Mouse (Mus musculus) testis, adult 2 months (tissue): ENCODE measurements around the gene Prmt9.

Source experiments
- CTCF ChIP-seq: fragments of 200-500 bp; IDR thresholded peaks from 2 replicates; pipeline ENCODE4 v1.5.1; 2012; ENCODE audit warnings: low read depth, mild to moderate bottlenecking, inconsistent platforms, low read length, moderate library complexity; ENCODE audit not compliant: control insufficient read depth, insufficient read depth, insufficient replicate concordance
- POLR2A ChIP-seq: fragments of 200-500 bp; IDR thresholded peaks from 2 replicates; pipeline ENCODE4 v1.6.1; 2012; ENCODE audit warnings: low read depth, mild to moderate bottlenecking, inconsistent platforms, low read length, moderate library complexity; ENCODE audit not compliant: control insufficient read depth

DNA sequence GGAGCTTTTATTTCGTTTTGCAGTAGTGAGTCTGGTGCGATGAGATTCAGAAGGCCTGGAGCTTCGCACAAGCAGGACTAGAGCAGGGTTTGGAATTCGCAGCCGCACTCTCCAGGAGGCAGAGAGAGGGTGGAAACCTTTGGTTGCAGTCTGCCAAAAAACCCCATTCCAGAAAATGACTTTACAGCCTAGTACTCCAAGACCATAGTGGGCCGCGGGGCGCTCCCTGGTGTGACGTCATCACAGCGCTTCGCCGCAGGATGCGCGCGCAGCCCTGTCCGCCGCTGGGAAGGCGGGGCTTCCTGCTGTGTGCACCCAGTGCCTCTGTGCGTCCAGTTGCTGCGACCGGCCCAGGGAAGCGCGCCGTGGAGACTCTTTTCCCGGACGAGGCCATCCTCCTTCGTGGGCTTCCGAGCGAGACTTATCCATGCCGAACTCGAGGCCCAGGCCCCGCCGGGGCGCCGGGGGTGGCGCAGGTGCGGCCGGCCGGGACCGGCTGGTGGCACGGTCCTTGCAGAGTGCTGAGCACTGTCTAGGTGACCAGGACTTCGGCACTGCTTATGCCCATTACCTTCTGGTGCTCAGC, at the start of gene Prmt9:
- TF ChIP-seq CTCF (no peak), POLR2A (peak; percentile 93)
